Mouse (Mus musculus) adrenal gland, postnatal 10 days (tissue): ENCODE data around the gene Rab25. TPM values are rescaled to one million over a fixed set of nuclear protein-coding genes. Genes with fewer than 3 reads are reported as not detected.

ENCODE experiments used
- DNase-seq: peaks from one replicate; pipeline ENCODE4 v3.0.0; 2021; ENCODE audit warnings: mixed read lengths
- total RNA-seq, 2 experiments: library from RNA; stranded (reverse); gene quantifications; 2 replicates each; pipeline ENCODE4 v1.2.3; 2021

The Rab25 gene
- total RNA-seq, 2 experiments from 2014 or later = not detected

DNA sequence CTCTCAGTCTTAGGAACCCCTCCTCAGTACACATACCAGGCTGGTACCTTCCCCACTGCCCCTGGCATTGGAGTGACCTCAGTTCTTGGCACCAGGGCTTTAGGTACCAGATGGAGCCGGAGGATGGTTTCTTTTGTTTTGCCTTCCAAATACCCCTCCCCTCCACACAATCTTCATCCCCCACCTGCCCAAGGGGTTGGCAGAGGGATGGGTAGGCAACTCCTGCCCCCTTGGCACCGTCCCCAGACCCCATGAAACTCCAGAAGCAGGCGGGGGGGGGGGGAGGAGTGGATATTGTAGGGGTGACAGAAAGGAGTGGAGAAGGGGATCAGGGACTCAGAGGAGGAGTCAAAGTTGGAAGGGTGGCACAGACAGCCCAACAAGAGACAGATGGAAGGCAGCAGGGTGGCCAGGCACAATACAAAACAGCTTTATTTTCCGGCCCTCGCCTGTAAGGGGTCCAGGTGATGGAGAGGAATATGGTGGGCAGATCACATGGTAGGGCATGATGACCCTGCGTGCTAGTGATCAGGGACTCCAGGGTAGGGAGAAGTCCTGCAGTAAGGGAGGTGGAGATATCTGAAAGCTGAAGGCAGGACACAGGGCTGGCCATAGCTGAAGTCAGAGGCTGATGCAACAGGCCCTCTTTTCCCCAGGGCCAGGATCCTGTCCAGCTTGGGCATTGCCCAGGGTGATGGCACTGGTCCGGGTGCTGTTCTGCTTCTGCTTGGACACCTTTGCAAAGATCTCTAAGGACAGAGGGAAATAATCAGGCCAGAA is 6.3 kb downstream of the Rab25 start:
- peak; percentile 56 for DNase-seq

DNA sequence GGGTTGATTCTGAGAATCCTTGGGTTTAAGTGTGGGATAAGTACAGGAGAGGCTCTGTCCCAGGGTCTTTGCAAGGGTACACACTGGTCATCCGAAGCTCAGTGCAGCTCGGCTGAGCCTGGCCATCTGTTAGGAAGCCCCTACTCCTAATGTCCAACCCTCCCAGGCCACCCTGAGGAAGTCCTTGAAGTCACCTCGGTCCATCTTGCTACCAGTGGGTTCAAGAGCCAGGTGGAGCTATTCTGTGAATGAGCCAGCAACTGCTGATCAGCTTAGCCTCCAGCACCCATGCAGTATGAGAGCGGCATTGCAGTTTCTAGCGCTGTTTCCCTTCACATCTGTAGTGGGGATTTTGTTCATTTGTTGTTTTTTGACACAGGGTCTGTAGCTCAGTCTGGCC is 8.0 kb downstream of the Rab25 start:
- DNase-seq = no peak

DNA sequence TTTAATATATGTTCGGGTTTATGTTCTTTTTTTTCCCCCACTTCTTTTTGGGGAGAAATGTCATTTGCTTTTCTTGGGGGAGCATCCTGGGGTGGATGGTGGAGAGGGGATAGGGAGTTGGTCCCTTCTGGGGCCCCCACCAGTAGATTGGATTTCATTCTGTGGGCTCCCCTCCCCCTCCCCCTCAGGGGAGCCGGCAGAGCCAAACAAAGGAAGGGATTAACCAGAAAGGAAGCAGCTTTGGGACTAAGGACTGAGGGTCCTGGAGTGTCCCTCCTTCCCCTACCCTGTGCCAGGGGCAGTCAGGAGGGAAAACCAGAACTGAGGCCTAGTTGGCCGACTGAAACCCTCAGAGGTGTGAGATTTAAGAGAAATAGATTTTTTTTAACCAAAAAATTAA is 8.7 kb downstream of the Rab25 start:
- DNase-seq = no peak

DNA sequence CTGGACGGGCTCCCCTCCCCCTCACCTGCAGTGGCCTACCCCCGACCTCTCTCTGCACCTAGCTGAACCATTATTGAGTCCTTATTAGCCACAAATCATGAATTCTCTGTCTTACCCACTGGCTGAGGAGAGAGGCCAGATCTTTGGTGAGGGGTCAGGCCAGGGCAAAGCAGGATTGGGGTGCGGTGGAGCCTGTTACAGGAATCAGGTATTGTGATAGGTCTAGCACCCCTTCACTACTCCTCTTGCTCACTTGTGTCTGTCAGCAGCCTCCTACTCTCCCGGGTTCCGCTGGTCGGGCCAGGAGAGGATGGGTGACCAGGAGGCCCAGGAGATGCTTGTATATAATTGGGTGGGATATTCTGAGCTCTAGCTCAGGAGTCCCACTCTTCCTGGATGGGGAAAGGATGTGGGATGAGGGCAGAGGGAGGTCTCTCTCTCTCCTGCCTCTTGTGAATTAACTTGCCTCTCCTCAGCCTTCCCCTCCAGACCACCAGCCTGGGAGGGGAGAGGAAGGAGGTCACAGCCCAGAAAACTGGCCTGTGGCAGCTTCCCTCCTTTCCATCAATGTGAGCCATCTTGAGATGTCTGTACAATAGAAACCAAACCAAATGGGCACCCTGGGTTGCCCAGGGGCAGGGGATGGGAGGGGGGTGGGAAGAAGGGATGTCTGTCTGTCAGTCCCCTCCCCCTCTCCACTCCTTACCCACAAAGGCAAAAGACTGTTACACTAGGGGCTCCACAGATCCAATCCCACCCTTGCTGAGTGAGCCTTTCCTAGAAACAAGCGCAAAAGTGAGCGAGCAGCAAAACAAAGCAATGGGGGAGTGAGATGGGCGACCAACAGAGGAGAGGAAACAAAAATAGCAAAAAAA is 9.6 kb downstream of the Rab25 start:
- no peak for DNase-seq

DNA sequence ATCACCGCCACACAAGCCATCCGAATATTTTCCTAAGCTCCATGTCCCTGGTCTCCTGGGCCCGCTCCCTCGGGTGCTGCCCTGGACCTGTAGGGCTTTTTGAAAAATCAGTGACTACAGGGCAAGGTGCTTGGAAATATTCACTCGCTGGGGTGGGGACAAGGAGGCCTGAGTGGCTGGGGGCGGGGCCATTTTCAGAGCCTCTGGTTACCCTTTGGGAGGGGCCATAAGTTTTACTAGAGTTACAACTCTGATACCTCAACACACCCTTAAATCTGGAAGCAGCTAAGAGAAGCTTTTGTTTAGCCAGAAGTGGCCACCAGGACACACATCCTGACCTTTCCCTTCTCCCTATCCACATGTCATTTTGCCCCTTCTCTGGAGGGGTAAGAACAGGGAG is 11.0 kb downstream of the Rab25 start:
- no peak for DNase-seq

DNA sequence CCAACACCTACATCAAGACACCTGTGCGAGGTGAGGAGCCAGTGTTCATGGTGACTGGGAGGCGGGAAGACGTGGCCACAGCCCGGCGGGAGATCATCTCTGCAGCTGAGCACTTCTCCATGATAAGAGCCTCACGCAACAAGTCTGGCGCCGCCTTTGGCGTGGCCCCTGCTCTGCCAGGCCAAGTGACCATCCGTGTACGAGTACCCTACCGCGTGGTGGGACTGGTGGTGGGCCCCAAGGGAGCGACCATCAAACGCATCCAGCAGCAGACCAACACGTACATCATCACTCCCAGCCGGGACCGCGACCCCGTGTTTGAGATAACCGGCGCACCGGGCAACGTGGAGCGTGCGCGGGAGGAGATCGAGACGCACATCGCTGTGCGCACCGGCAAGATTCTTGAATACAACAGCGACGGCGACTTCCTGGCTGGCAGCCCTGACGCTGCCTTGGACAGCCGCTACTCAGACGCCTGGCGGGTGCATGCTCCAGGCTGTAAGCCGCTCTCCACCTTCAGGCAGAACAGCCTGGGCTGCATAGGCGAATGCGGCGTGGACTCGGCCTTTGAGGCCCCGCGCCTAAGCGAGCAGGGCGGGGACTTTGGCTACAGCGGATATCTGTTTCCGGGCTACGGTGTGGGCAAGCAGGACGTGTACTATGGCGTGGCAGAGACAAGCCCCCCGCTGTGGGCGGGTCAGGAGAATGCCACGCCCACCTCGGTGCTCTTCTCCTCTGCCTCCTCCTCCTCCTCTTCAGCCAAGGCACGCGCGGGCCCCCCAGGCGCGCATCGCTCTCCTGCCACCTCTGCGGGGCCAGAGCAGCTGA is 11.8 kb downstream of the Rab25 start:
- DNase-seq = peak; percentile 81

DNA sequence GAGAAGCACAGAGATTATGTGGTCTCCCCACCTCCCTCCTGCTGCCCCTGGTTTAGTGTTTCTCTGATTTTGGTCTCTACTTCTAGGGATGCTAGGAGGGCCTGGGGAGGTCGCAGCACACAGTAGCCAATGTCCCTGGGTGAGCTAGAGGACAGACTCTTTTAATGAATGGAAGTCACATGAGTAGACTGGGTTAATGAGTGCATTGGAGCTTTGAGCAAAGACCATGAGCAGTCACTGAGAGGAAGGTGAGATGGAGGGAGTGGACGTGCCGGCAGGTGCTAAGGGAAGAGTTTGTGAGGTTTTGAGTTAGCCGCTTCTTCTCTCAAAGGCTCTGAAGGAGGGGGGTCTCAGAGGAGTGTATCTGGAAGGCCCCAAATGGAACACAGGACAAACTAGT is 12.6 kb downstream of the Rab25 start:
- no peak for DNase-seq

DNA sequence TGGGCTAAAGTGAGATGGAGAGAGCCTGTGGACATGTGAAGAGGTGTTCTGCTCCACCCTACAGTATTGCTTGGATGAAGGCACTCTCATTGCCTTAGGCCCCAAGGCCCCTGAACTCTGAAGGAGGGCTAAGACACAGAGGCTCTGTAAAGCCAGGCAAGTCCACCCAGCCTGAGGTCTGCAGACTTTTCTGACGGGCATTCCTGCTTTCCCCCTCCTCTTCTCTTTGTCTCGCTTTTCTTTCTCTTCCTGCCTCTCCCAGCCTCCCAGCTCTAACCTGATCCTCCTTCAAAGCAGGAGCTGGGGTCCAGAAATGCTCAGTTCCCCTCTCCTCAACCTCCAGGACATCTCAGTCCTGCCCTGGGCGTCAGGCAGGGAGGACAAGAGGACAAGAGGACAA is 13.1 kb downstream of the Rab25 start:
- DNase-seq = no peak

DNA sequence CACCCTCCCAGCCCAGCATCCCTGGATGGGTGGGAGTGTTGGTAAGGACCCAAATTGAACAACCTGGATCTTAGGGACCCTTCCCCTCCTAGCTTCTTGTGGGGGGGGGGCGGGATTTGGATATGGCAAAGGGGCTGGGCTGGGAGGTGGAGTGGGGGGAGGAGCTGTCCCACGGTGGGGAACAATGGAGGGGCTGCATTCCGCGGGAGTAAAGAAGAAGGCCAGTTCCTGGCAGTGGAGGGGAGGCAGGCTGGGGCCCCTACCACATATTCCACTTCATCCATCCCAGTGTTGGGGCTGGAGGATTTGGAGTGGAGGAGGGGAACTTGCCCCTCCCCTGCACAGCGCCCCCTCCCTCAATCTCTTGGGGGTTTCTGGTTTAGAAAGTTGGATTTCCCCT is 14.4 kb downstream of the Rab25 start:
- DNase-seq = no peak

DNA sequence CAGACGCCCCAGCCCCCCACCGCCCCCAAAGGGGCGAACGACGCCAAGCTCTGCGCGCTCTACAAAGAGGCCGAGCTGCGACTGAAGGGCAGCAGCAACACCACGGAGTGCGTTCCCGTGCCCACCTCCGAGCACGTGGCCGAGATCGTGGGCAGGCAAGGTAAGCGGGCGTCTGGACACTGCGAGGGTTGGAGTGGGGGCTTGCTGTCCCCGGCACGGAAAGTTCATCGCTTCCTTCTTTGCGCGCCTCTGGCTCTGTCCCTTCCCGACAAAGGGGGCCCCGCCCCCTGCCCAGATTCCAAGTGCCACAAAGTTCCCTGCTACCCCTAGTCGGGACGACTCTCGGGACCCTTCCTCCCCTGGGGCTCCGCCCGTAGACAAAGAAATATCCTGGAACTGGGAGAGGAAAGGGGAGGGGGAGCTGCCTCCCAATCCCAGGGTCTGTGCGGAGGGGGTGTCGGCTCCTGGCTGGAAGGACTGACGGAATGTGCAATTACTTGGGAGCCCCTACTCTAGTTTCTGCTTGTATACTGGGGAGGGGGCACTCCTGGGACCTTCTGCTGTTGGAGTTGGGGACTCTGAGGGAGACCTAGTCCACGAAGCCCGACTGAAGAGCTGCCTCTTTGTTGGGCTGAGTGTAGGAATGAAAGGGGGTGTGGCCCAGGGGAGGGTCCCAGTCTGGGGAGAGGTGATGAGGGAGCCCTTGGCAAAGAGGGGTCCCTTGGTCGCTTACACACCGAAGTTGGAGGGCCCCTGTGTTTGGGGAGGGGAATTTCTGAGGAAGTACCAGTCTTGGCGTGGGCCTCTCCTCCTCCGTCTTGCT is 15.2 kb downstream of the Rab25 start:
- DNase-seq = no peak

DNA sequence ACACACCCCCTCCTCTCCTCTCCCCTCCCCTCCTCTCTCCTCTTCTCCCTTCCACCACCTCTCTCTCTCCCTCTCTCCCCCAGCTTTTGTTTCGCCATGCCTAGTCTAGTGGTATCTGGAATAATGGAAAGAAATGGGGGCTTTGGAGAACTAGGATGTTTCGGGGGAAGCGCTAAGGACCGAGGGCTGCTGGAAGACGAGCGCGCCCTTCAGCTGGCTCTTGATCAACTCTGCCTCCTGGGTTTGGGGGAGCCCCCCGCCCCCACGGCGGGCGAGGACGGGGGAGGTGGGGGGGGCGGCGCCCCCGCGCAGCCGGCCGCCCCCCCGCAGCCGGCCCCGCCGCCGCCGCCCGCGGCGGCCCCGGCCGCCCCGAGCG is 15.8 kb downstream of the Rab25 start, which contains the start of gene Mex3a:
Gene Mex3a (plus strand): TSS at position 97 of the 376 bp plus-strand sequence.
- no peak for DNase-seq

DNA sequence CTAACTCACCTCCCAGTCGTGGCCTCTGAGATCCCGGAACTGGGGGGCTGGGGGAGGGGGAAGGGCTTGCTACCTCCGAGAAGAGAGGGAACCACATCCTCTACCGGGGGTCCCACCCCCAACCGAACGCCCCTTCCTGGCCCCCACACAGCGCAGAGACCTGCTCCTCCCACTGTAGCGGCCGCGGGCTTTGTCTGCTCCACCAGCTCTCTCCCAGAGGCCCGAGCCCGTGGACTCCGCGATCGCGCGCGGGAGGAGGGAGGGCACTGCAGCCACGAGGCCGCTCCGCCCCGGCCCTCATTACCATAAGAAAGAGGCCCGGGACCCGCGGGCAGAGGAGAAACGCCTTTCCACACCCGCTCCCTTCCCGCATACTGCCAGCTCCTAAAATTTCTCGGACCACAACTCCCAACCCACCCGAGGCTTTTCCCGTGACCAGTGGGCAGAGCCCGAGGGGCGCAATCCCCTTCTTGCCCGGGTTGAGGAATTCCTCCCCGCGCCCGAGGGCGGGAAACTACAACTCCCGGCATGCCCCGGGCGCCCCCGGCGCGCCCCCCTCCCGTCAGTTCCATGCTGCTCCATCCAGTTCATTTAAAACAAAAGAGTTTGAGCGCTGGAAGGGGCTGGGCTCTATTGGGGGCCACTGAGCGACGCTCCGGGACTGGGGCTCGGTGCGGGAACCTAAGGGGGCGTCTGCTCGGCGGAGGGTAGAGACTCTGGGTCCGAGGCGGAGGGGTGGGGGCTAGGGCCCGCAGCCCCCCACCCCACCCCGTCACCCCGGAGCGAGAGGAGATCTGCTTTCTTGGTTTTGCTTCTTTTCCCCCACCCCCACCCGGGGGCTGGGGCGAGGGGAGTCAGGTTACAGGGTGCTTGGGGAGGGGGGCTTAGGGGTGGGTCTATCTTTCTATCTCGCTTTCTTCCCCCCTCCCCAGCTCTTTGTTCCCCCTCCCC is 16.5 kb downstream of the Rab25 start:
- peak; percentile 92 for DNase-seq

DNA sequence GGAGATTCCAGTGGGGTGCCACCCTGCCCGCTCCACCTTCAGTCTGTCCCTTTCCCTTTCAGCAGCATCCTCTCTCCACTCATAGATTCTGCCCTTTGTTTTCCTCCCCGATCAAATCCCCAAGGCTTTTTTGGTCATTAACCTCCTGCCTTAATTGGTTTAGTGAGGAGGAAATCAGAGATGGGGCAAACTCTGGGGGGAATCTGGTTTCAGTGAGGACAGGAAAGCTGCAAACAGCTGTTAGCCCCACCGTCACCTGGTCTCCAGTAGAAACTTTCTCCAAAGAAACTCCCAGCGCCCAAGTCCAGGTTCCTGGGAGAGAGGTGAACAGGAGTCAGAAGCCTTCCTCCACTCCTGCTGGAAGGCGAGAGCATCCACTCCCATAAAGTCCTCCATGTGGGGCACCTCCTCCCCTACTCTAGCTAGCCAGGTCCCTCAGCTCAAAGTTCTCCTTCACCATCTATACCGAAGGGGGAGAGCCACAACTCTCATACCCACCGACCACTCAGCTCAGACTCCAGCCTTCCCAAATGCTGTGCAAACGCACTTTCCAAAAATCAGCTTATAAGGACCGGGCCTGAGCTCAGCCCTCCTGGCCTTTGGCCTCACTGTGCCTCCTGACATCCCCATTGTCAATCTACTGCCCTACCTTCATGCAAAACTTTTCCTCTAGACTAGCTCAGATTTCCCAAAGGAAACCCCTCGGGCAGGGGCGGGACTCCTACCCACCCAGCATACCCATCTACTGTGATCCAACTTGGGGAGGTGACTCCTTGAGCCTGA is 17.8 kb downstream of the Rab25 start:
- no peak for DNase-seq

DNA sequence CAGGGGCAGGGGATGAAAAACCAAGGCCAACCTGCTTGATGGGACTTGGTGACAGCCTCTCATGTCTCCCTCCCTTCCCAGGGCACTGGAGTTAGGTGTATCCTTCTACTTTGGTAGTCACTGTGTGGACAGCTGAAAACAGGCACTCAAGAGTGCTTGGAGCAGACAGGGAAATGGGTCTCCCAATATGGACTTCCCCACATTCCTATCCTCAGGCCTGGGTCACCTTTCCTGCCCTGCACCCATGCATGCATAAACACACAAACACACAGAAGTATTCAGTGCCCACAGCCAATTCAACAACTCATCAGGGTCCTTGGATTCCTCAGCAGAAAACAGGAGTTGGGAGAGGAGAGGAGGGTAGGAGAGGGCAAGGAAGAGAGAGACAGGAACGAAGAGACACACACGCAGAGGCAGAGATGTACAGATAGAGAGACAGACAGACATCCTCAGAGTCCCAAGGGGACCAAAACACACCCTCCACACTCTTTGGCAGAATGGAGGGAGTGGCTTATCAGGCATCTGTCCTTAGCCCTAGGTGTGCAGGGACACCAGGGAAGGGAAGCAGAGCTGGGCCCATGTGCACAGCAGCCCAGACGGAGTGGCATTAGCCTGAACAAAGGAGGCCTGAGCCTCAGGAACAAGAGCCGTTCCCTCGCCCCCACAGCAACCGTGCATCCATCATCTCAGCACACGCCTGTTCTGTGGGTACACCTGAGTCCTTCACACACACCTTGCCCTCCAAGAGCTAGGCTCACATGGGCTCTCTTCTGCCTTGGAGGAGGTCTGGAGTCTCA is 18.7 kb downstream of the Rab25 start:
- no peak for DNase-seq

DNA sequence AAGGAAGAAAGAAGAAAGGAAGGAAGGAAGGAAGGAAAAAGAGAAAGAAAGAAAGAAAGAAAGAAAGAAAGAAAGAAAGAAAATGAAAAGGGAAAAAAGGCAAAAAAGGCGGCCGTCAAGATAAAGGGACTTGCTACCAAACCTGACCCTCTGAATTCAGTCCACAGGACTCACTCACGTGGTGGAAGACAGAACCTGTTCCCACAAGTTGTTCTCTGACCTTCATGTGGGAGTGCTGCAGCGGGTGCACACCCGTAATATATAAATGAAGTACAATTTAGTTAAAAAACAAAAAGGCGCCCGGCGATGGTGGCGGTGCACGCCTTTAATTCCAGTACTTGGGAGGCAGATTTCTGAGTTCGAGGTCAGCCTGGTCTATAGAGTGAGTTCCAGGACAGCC is 19.5 kb downstream of the Rab25 start:
- DNase-seq = no peak

DNA sequence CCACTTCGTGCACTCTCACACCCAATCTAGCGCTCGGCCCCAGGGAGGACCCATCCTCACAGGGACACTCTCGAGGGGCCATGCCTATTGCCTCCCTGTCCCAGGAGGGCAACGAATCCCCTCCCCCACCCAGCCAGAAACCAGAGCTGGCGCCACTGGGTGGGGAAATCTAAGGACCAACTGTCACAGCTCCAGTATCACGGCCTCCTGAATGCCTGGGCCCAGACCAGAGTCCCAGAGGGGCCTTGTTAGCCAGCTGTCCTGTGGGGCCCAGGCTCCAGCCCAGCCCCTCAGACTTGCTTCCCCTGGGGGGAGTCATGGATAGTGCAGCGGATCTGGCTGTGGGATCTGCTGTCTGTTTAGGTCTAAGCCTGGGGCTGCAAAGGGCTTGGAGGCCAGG is 20.5 kb downstream of the Rab25 start:
- DNase-seq = no peak

DNA sequence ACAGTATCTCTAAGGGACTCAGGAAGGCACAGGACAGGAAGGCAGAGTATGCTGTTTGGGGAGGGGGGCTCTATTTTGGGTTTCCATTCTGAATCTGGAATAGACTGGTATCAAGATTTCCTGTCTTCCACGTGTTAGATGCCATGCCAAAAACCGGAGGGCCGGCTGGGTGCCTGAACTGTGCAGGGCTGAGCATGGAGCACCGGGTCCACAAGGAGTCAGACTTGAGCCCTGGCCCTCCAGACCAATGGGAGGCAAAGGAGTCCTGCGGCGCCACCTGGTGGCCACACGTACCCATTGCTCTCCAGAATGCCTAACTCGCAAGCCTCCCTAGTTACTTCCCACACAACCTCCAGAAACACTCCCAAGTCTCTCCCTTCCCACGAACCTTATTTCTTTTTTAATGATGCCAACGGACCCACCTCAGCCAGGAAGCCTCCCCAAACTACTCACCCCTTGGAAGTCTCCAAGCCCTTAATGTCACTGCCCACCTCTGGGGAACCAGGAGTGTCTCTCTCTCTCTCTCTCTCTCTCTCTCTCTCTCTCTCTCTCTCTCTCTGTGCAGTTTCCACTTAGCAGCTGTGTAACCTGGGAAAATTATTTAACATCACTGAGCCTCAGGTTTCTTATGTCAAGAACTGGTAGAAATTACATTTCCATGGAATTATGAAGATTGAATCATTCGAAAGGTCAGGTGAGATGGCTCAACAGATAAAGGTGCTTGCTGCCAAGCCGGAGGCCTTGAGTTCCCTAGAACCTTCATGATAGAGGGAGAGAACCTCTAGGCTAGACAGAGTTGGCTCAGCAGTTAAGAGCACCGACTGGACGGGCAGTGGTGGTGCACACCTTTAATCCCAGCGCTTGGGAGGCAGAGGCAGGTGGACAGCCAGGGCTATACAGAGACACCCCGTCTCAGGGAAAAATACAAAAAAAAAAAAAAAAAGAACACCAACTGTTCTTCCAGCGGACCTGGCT is 21.7 kb downstream of the Rab25 start:
- DNase-seq = peak; percentile 91

DNA sequence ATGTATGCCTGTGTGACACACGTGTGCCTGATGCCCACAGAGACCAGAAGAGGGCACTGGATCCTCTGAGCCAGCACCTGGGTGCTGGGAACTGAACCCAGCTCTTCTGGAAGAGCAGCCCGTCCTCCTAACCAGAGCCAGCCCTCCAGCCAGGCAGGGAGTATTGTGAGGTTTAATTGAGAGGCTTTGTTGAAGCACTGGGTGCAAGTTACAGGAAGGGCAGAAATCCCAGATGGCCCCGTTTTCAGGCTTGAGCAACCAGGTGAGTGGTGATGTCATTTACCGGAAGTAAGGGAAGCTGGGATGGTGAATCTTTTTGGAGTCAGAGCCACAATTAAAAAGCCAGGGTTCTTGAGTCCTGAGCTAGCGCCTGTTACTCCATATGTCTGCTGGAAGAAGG is 23.1 kb downstream of the Rab25 start:
- DNase-seq = no peak
